Mouse (Mus musculus): ENCODE measurements around the gene Prr5.

The Prr5 gene

GRCm38 (mm10) chr15:84668938-84669747 is at the start of gene Prr5:
Gene Prr5 (plus strand): TSS chr15:84669620.
- no peak for DNase-seq (ENCODE audit: low spot score in 2 of 2)

GRCm38 (mm10) chr15:84620028-84620427 is 49.4 kb upstream of the Prr5 start:
- no peak for DNase-seq (ENCODE audit: low spot score in 2 of 2)

- DNase-seq (ENCODE audit: low spot score in 2 of 2), result no peak
Observed at GRCm38 (mm10) chr15:84621722-84622428, 47.5 kb upstream of the Prr5 start.

- DNase-seq (ENCODE audit: low spot score in 2 of 2), result no peak
Observed at GRCm38 (mm10) chr15:84624870-84625269, 44.5 kb upstream of the Prr5 start.

- no peak for DNase-seq (ENCODE audit: low spot score in 2 of 2)
Observed at GRCm38 (mm10) chr15:84625712-84626414, 43.6 kb upstream of the Prr5 start.

GRCm38 (mm10) chr15:84627308-84627707 is 42.1 kb upstream of the Prr5 start:
- DNase-seq (ENCODE audit: low spot score in 2 of 2), result no peak

GRCm38 (mm10) chr15:84629680-84630079 is 39.7 kb upstream of the Prr5 start:
- peak; percentile 71 to 80 for DNase-seq (ENCODE audit: low spot score in 2 of 2)

- peak; percentile 72 to 87 for DNase-seq (ENCODE audit: low spot score in 2 of 2)
Observed at GRCm38 (mm10) chr15:84631560-84631959, 37.9 kb upstream of the Prr5 start.

- no peak for DNase-seq (ENCODE audit: low spot score in 2 of 2)
Observed at GRCm38 (mm10) chr15:84634361-84634760, 35.1 kb upstream of the Prr5 start.

GRCm38 (mm10) chr15:84638405-84638804 is 31.0 kb upstream of the Prr5 start:
- DNase-seq (ENCODE audit: low spot score in 2 of 2), result no peak

GRCm38 (mm10) chr15:84639072-84639450 is 30.4 kb upstream of the Prr5 start:
- DNase-seq (ENCODE audit: low spot score in 2 of 2), result no peak

GRCm38 (mm10) chr15:84639451-84640136 is 29.8 kb upstream of the Prr5 start:
- DNase-seq (ENCODE audit: low spot score in 2 of 2), result no peak

- DNase-seq (ENCODE audit: low spot score in 2 of 2), result no peak
Observed at GRCm38 (mm10) chr15:84640722-84641121, 28.7 kb upstream of the Prr5 start.

GRCm38 (mm10) chr15:84641127-84641526 is 28.3 kb upstream of the Prr5 start:
- no peak for DNase-seq (ENCODE audit: low spot score in 2 of 2)

GRCm38 (mm10) chr15:84641948-84642347 is 27.5 kb upstream of the Prr5 start:
- no peak for DNase-seq (ENCODE audit: low spot score in 2 of 2)

GRCm38 (mm10) chr15:84643178-84643577 is 26.2 kb upstream of the Prr5 start:
- no peak for DNase-seq (ENCODE audit: low spot score in 2 of 2)

GRCm38 (mm10) chr15:84651481-84651880 is 17.9 kb upstream of the Prr5 start:
- no peak for DNase-seq (ENCODE audit: low spot score in 2 of 2)

- no peak for DNase-seq (ENCODE audit: low spot score in 2 of 2)
Observed at GRCm38 (mm10) chr15:84653151-84653550, 16.3 kb upstream of the Prr5 start.

GRCm38 (mm10) chr15:84653979-84654966 is 15.1 kb upstream of the Prr5 start:
- peak; percentile 70 to 89 for DNase-seq (ENCODE audit: low spot score in 2 of 2)

- no peak for DNase-seq (ENCODE audit: low spot score in 2 of 2)
Observed at GRCm38 (mm10) chr15:84654975-84655374, 14.4 kb upstream of the Prr5 start.

GRCm38 (mm10) chr15:84656689-84657088 is 12.7 kb upstream of the Prr5 start:
- no peak for DNase-seq (ENCODE audit: low spot score in 2 of 2)
